Comparison of ENCODE assay signal across 13 mouse cellular contexts in the genomic region with DNA sequence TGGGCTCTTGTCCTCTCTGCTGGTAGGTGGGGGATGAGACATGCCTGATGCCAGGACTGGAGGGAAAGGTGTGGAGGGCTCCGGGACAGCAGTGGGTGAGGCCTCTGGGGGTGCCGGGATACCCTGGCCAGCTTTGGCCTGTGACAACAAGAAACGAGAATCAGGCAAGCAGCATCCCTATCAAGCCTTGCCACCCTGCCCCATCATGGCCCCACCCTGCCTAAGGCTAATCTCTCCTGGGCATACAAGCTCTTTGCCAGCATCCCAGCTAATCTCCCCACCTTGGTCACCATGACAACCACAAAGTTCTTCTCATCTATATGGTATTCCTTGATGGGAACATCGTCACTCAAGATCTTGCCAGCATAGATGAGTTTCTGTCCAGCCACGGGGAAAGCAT. TPM values are rescaled to one million over a fixed set of nuclear protein-coding genes. Genes with fewer than 3 reads are reported as not detected.
DNase-seq lines count a peak whose midpoint lies in the region; ATAC-seq and TF ChIP-seq lines count a peak whose summit lies in the region.
"Had no signal": no experiment of that assay in that cellular context is flagged by ENCODE, and none has a peak within 500 bp of the region (broad histone marks: within the 10 kb centered on the region; RNA-seq: fewer than 3 reads in every experiment).

No protein-coding gene starts in this region.

- H3K9ac ChIP-seq in forebrain, embryonic 12.5 days = no peak overlapping the region
- H3K9ac ChIP-seq in forebrain, postnatal 0 days = no peak overlapping the region
- no peak overlapping the region for H3K9ac ChIP-seq in neural tube, embryonic 13.5 days
- peak overlapping the region; percentile 90 for H3K9ac ChIP-seq in liver, embryonic 12.5 days
- H3K9ac ChIP-seq in stomach, embryonic 15.5 days = no peak overlapping the region

- H3K4me3 ChIP-seq in forebrain, embryonic 12.5 days (replicated peaks) = no peak overlapping the region
- no peak overlapping the region for H3K4me3 ChIP-seq in forebrain, postnatal 0 days (ENCODE audit: low read depth, low read length)
- no peak overlapping the region for H3K4me3 ChIP-seq in neural tube, embryonic 13.5 days
- H3K4me3 ChIP-seq in liver, embryonic 12.5 days = peak overlapping the region; percentile 81
- H3K4me3 ChIP-seq in stomach, embryonic 15.5 days (replicated peaks) = no peak overlapping the region

- ATAC-seq in forebrain, embryonic 12.5 days (ENCODE audit: low FRiP score) = no peak
- ATAC-seq in forebrain, postnatal 0 days = no peak
- no peak for ATAC-seq in neural tube, embryonic 13.5 days (ENCODE audit: low read depth)
- ATAC-seq in liver, embryonic 12.5 days = peak; percentile 89
- peak; percentile 70; the same call in 1 of the 2 replicates for ATAC-seq in stomach, embryonic 15.5 days (ENCODE audit: insufficient read depth, low FRiP score, low read depth)

- H3K36me3 ChIP-seq in forebrain, embryonic 12.5 days (replicated peaks) = peaks cover 80% of the 10 kb centered on the region
- H3K36me3 ChIP-seq in forebrain, postnatal 0 days (ENCODE audit: insufficient read depth) = peaks cover 72% of the 10 kb centered on the region
- H3K36me3 ChIP-seq in neural tube, embryonic 13.5 days = peaks cover 75% of the 10 kb centered on the region
- H3K36me3 ChIP-seq in liver, embryonic 12.5 days = peaks cover 86% of the 10 kb centered on the region
- peaks cover 68% of the 10 kb centered on the region for H3K36me3 ChIP-seq in stomach, embryonic 15.5 days

- H3K9me3 ChIP-seq in forebrain, embryonic 12.5 days = no peaks in the 10 kb centered on the region
- H3K9me3 ChIP-seq in forebrain, postnatal 0 days (ENCODE audit: low read length) = no peaks in the 10 kb centered on the region
- no peaks in the 10 kb centered on the region for H3K9me3 ChIP-seq in neural tube, embryonic 13.5 days
- no peaks in the 10 kb centered on the region for H3K9me3 ChIP-seq in liver, embryonic 12.5 days (replicated peaks)
- H3K9me3 ChIP-seq in stomach, embryonic 15.5 days = no peaks in the 10 kb centered on the region

- TF ChIP-seq CTCF in forebrain, postnatal 0 days (IDR thresholded peaks at IDR 0.05; ENCODE audit: low read depth) = no peak

- no peaks in the 10 kb centered on the region for H3K27me3 ChIP-seq in forebrain, embryonic 12.5 days
- no peaks in the 10 kb centered on the region for H3K27me3 ChIP-seq in forebrain, postnatal 0 days (ENCODE audit: insufficient read depth, low read length)
- no peaks in the 10 kb centered on the region for H3K27me3 ChIP-seq in neural tube, embryonic 13.5 days
- no peaks in the 10 kb centered on the region for H3K27me3 ChIP-seq in liver, embryonic 12.5 days (replicated peaks)
- H3K27me3 ChIP-seq in stomach, embryonic 15.5 days (replicated peaks) = no peaks in the 10 kb centered on the region

- no peak for DNase-seq in forebrain, postnatal 0 days
- DNase-seq in neural tube, embryonic 10.5 days (ENCODE audit: extremely low spot score, low spot score) = no peak
- DNase-seq in cerebellum, postnatal 14 days = no peak
- DNase-seq in layer of hippocampus, adult 18-20 months (ENCODE audit: low spot score in 2 of 2) = no peak
- DNase-seq: cerebellum, postnatal 36 days; gastrocnemius, adult 2 months; kidney, postnatal 4 days; right cerebral cortex, postnatal 14 days; thymus, postnatal 14 days had no signal

- WGBS in forebrain, embryonic 12.5 days = 90% methylated on average over 5 of the region's 5 CpGs
- 80% methylated on average over 5 of the region's 5 CpGs for WGBS in forebrain, postnatal 0 days
- 87% methylated on average over 5 of the region's 5 CpGs for WGBS in neural tube, embryonic 13.5 days
- WGBS in liver, embryonic 12.5 days (ENCODE audit: insufficient replicate concordance) = 33% methylated on average over 5 of the region's 5 CpGs
- WGBS in stomach, embryonic 15.5 days = 79% methylated on average over 5 of the region's 5 CpGs

- peaks cover 40% of the 10 kb centered on the region for H3K4me1 ChIP-seq in forebrain, embryonic 12.5 days
- H3K4me1 ChIP-seq in forebrain, postnatal 0 days (ENCODE audit: insufficient read depth) = peaks cover 16% of the 10 kb centered on the region
- H3K4me1 ChIP-seq in neural tube, embryonic 13.5 days (replicated peaks) = peaks cover 66% of the 10 kb centered on the region
- peaks cover 91% of the 10 kb centered on the region for H3K4me1 ChIP-seq in liver, embryonic 12.5 days
- peaks cover 16% of the 10 kb centered on the region for H3K4me1 ChIP-seq in stomach, embryonic 15.5 days

- H3K4me2 ChIP-seq in forebrain, embryonic 12.5 days = peak overlapping the region; percentile 8; the same call in 1 of the 2 replicates
- no peak overlapping the region for H3K4me2 ChIP-seq in forebrain, postnatal 0 days (ENCODE audit: low read depth)
- H3K4me2 ChIP-seq in neural tube, embryonic 13.5 days = no peak overlapping the region
- peak overlapping the region; percentile 81 for H3K4me2 ChIP-seq in liver, embryonic 12.5 days
- no peak overlapping the region for H3K4me2 ChIP-seq in stomach, embryonic 15.5 days

- H3K27ac ChIP-seq in forebrain, embryonic 12.5 days = no peak overlapping the region
- H3K27ac ChIP-seq in forebrain, postnatal 0 days (ENCODE audit: low read depth, low read length) = no peak overlapping the region
- 0 out of 2 replicates have a peak overlapping the region, but pooled peaks have one; percentile 65 for H3K27ac ChIP-seq in neural tube, embryonic 13.5 days (replicated peaks)
- peak overlapping the region; percentile 96 for H3K27ac ChIP-seq in liver, embryonic 12.5 days
- no peak overlapping the region for H3K27ac ChIP-seq in stomach, embryonic 15.5 days

RNA-seq across cellular contexts. Expression of a gene that starts 2.0 kb away (rescaled TPM):
- 108 and 118 TPM in 2 replicates for polyA plus RNA-seq in forebrain, embryonic 12.5 days (2016; fragmentation: Nextera tagmentation; extraction: Ambion mirVana)
- total RNA-seq in forebrain, postnatal 0 days (2014; rRNA removed) = 32.2 and 55.3 TPM in 2 replicates
- polyA plus RNA-seq in forebrain, postnatal 0 days (2015; fragmentation: Nextera tagmentation; extraction: Ambion mirVana) = 63.5 and 77.4 TPM in 2 replicates
- polyA plus RNA-seq in neural tube, embryonic 13.5 days (2015; fragmentation: Nextera tagmentation; extraction: Ambion mirVana) = 69.9 and 74.2 TPM in 2 replicates
- polyA plus RNA-seq in liver, embryonic 12.5 days (2016; fragmentation: Nextera tagmentation; extraction: Ambion mirVana) = 274 and 281 TPM in 2 replicates
- 115 and 130 TPM in 2 replicates for polyA plus RNA-seq in stomach, embryonic 15.5 days (2015; fragmentation: Nextera tagmentation; extraction: Ambion mirVana)
- total RNA-seq in layer of hippocampus, adult 18-20 months (2021) = 10 to 100 TPM; 63.8 to 77.0 TPM

RNA-seq across cellular contexts. Expression of a gene that starts 7.2 kb away (rescaled TPM):
- polyA plus RNA-seq in forebrain, embryonic 12.5 days (2016; fragmentation: Nextera tagmentation; extraction: Ambion mirVana) = 43.0 and 44.8 TPM in 2 replicates
- 24.7 and 28.7 TPM in 2 replicates for total RNA-seq in forebrain, postnatal 0 days (2014; rRNA removed)
- polyA plus RNA-seq in forebrain, postnatal 0 days (2015; fragmentation: Nextera tagmentation; extraction: Ambion mirVana) = 36.7 and 40.8 TPM in 2 replicates
- 35.1 and 39.8 TPM in 2 replicates for polyA plus RNA-seq in neural tube, embryonic 13.5 days (2015; fragmentation: Nextera tagmentation; extraction: Ambion mirVana)
- 69.9 and 71.0 TPM in 2 replicates for polyA plus RNA-seq in liver, embryonic 12.5 days (2016; fragmentation: Nextera tagmentation; extraction: Ambion mirVana)
- polyA plus RNA-seq in stomach, embryonic 15.5 days (2015; fragmentation: Nextera tagmentation; extraction: Ambion mirVana) = 52.7 and 54.5 TPM in 2 replicates
- 10 to 100 TPM; 27.3 to 27.4 TPM for total RNA-seq in layer of hippocampus, adult 18-20 months (2021)

RNA-seq across cellular contexts. Expression of a gene that starts 8.2 kb away (rescaled TPM):
- 619 TPM in 2 replicates for polyA plus RNA-seq in forebrain, embryonic 12.5 days (2016; fragmentation: Nextera tagmentation; extraction: Ambion mirVana)
- 470 and 505 TPM in 2 replicates for total RNA-seq in forebrain, postnatal 0 days (2014; rRNA removed)
- 354 and 405 TPM in 2 replicates for polyA plus RNA-seq in forebrain, postnatal 0 days (2015; fragmentation: Nextera tagmentation; extraction: Ambion mirVana)
- 766 and 971 TPM in 2 replicates for polyA plus RNA-seq in neural tube, embryonic 13.5 days (2015; fragmentation: Nextera tagmentation; extraction: Ambion mirVana)
- polyA plus RNA-seq in liver, embryonic 12.5 days (2016; fragmentation: Nextera tagmentation; extraction: Ambion mirVana) = 590 and 610 TPM in 2 replicates
- polyA plus RNA-seq in stomach, embryonic 15.5 days (2015; fragmentation: Nextera tagmentation; extraction: Ambion mirVana) = 938 and 1,051 TPM in 2 replicates
- 100 to 1,000 TPM; 506 to 521 TPM for total RNA-seq in layer of hippocampus, adult 18-20 months (2021)

RNA-seq across cellular contexts. Expression of a gene that starts 15.9 kb away (rescaled TPM):
- polyA plus RNA-seq in forebrain, embryonic 12.5 days (2016; fragmentation: Nextera tagmentation; extraction: Ambion mirVana) = 5.3 and 5.6 TPM in 2 replicates
- total RNA-seq in forebrain, postnatal 0 days (2014; rRNA removed) = 4.7 and 6.9 TPM in 2 replicates
- polyA plus RNA-seq in forebrain, postnatal 0 days (2015; fragmentation: Nextera tagmentation; extraction: Ambion mirVana) = 8.2 and 10.0 TPM in 2 replicates
- polyA plus RNA-seq in neural tube, embryonic 13.5 days (2015; fragmentation: Nextera tagmentation; extraction: Ambion mirVana) = 12.3 and 12.8 TPM in 2 replicates
- polyA plus RNA-seq in liver, embryonic 12.5 days (2016; fragmentation: Nextera tagmentation; extraction: Ambion mirVana) = 3.4 and 4.3 TPM in 2 replicates
- polyA plus RNA-seq in stomach, embryonic 15.5 days (2015; fragmentation: Nextera tagmentation; extraction: Ambion mirVana) = 6.3 and 6.9 TPM in 2 replicates
- 10 to 100 TPM; 10.7 to 10.9 TPM for total RNA-seq in layer of hippocampus, adult 18-20 months (2021)

RNA-seq across cellular contexts. Expression of a gene that starts 18.3 kb away (rescaled TPM):
- polyA plus RNA-seq in forebrain, embryonic 12.5 days (2016; fragmentation: Nextera tagmentation; extraction: Ambion mirVana) = 110 and 111 TPM in 2 replicates
- total RNA-seq in forebrain, postnatal 0 days (2014; rRNA removed) = 77.1 and 91.2 TPM in 2 replicates
- 100 and 103 TPM in 2 replicates for polyA plus RNA-seq in forebrain, postnatal 0 days (2015; fragmentation: Nextera tagmentation; extraction: Ambion mirVana)
- 102 and 104 TPM in 2 replicates for polyA plus RNA-seq in neural tube, embryonic 13.5 days (2015; fragmentation: Nextera tagmentation; extraction: Ambion mirVana)
- polyA plus RNA-seq in liver, embryonic 12.5 days (2016; fragmentation: Nextera tagmentation; extraction: Ambion mirVana) = 96.3 and 98.6 TPM in 2 replicates
- 89.5 and 90.1 TPM in 2 replicates for polyA plus RNA-seq in stomach, embryonic 15.5 days (2015; fragmentation: Nextera tagmentation; extraction: Ambion mirVana)
- 10 to 100 TPM; 48.8 to 50.1 TPM for total RNA-seq in layer of hippocampus, adult 18-20 months (2021)

Comparison
In these comparisons a context has a peak if more than half of its experiments do, and no peak if none do; other contexts are left out.
1. H3K4me2 ChIP-seq: peak in forebrain, embryonic 12.5 days (single experiment) and liver, embryonic 12.5 days (single experiment); none in forebrain, postnatal 0 days (single experiment), neural tube, embryonic 13.5 days (single experiment) and stomach, embryonic 15.5 days (single experiment).
2. ATAC-seq: peak in liver, embryonic 12.5 days (single experiment) and stomach, embryonic 15.5 days (single experiment); none in forebrain, embryonic 12.5 days (single experiment), forebrain, postnatal 0 days (single experiment) and neural tube, embryonic 13.5 days (single experiment).
3. H3K27ac ChIP-seq: peak in neural tube, embryonic 13.5 days (single experiment) and liver, embryonic 12.5 days (single experiment); none in forebrain, embryonic 12.5 days (single experiment), forebrain, postnatal 0 days (single experiment) and stomach, embryonic 15.5 days (single experiment).